Comparison of ENCODE assay signal across 8 mouse cellular contexts in genomic region chr3:153911882-153912440, GRCm38 (mm10). TPM values are rescaled to one million over a fixed set of nuclear protein-coding genes. Genes with fewer than 3 reads are reported as not detected.
DNase-seq lines count a peak whose midpoint lies in the region; ATAC-seq and TF ChIP-seq lines count a peak whose summit lies in the region.

No protein-coding gene starts in this region.

- peak overlapping the region; percentile 66 for H3K4me3 ChIP-seq in lung, embryonic 14.5 days (ENCODE audit: low read depth, low read length)
- peak overlapping the region; percentile 81 for H3K4me3 ChIP-seq in embryonic facial prominence, embryonic 10.5 days
- peak overlapping the region; percentile 95 for H3K4me3 ChIP-seq in intestine, embryonic 15.5 days (replicated peaks)
- H3K4me3 ChIP-seq in neural tube, embryonic 14.5 days (ENCODE audit: low read depth, low read length) = peak overlapping the region; percentile 73

- H3K36me3 ChIP-seq in lung, embryonic 14.5 days (ENCODE audit: insufficient read depth) = peaks cover 47% of the 10 kb centered on the region
- H3K36me3 ChIP-seq in embryonic facial prominence, embryonic 10.5 days (replicated peaks) = peaks cover 48% of the 10 kb centered on the region
- peaks cover 27% of the 10 kb centered on the region for H3K36me3 ChIP-seq in intestine, embryonic 15.5 days
- H3K36me3 ChIP-seq in neural tube, embryonic 14.5 days (ENCODE audit: control insufficient read depth, insufficient read depth, low read length) = peaks cover 31% of the 10 kb centered on the region

- H3K9me3 ChIP-seq in lung, embryonic 14.5 days (ENCODE audit: low read depth, low read length) = no peaks in the 10 kb centered on the region
- H3K9me3 ChIP-seq in embryonic facial prominence, embryonic 10.5 days = no peaks in the 10 kb centered on the region
- H3K9me3 ChIP-seq in intestine, embryonic 15.5 days = no peaks in the 10 kb centered on the region
- H3K9me3 ChIP-seq in neural tube, embryonic 14.5 days (ENCODE audit: control insufficient read depth, low read length) = no peaks in the 10 kb centered on the region

- H3K9ac ChIP-seq in lung, embryonic 14.5 days = peak overlapping the region; percentile 92
- peak overlapping the region; percentile 98 for H3K9ac ChIP-seq in intestine, embryonic 15.5 days
- peak overlapping the region; percentile 90 for H3K9ac ChIP-seq in neural tube, embryonic 14.5 days (replicated peaks; ENCODE audit: low read depth, low read length)

- under 1% methylated on average over 12 of the region's 12 CpGs for WGBS in lung, embryonic 14.5 days
- 4% methylated on average over 12 of the region's 12 CpGs for WGBS in embryonic facial prominence, embryonic 10.5 days
- WGBS in intestine, embryonic 15.5 days = 2% methylated on average over 12 of the region's 12 CpGs
- WGBS in neural tube, embryonic 14.5 days = 3% methylated on average over 12 of the region's 12 CpGs

- no peaks in the 10 kb centered on the region for H3K27me3 ChIP-seq in lung, embryonic 14.5 days (ENCODE audit: insufficient read depth, low read length)
- H3K27me3 ChIP-seq in embryonic facial prominence, embryonic 10.5 days (replicated peaks; ENCODE audit: low read depth, poor library complexity, severe bottlenecking) = no peaks in the 10 kb centered on the region
- no peaks in the 10 kb centered on the region for H3K27me3 ChIP-seq in intestine, embryonic 15.5 days (replicated peaks)
- H3K27me3 ChIP-seq in neural tube, embryonic 14.5 days (ENCODE audit: control insufficient read depth, insufficient read depth, low read length) = no peaks in the 10 kb centered on the region

- H3K4me1 ChIP-seq in lung, embryonic 14.5 days (ENCODE audit: insufficient read depth) = peaks cover 12% of the 10 kb centered on the region
- peaks cover 43% of the 10 kb centered on the region for H3K4me1 ChIP-seq in embryonic facial prominence, embryonic 10.5 days
- H3K4me1 ChIP-seq in intestine, embryonic 15.5 days (replicated peaks) = peaks cover 34% of the 10 kb centered on the region
- H3K4me1 ChIP-seq in neural tube, embryonic 14.5 days (ENCODE audit: control insufficient read depth, insufficient read depth, low read length) = peaks cover 25% of the 10 kb centered on the region

- peak overlapping the region; percentile 68 for H3K4me2 ChIP-seq in lung, embryonic 14.5 days
- peak overlapping the region; percentile 75 for H3K4me2 ChIP-seq in intestine, embryonic 15.5 days (replicated peaks)
- H3K4me2 ChIP-seq in neural tube, embryonic 14.5 days (ENCODE audit: low read depth, low read length) = peak overlapping the region; percentile 92

- TF ChIP-seq CTCF in lung, embryonic 14.5 days (IDR thresholded peaks at IDR 0.05; ENCODE audit: low read depth) = no peak

- no peak for ATAC-seq in lung, embryonic 14.5 days (ENCODE audit: insufficient read depth)
- ATAC-seq in intestine, embryonic 15.5 days = no peak
- ATAC-seq in neural tube, embryonic 14.5 days (ENCODE audit: low read depth) = no peak

- H3K27ac ChIP-seq in lung, embryonic 14.5 days (ENCODE audit: low read depth) = peak overlapping the region; percentile 81
- H3K27ac ChIP-seq in embryonic facial prominence, embryonic 10.5 days (replicated peaks) = peak overlapping the region; percentile 96
- H3K27ac ChIP-seq in intestine, embryonic 15.5 days = peak overlapping the region; percentile 91
- H3K27ac ChIP-seq in neural tube, embryonic 14.5 days (ENCODE audit: low read depth, low read length) = no peak overlapping the region; the same call in 1 of the 2 replicates

- DNase-seq in lung, embryonic 14.5 days = no peak
- no peak for DNase-seq in lung, postnatal 10 days
- no peak for DNase-seq in embryonic facial prominence, embryonic 10.5 days (ENCODE audit: low spot score)
- DNase-seq in cerebellum, postnatal 25 days = no peak
- no peak for DNase-seq in urinary bladder, postnatal 4 days (ENCODE audit: low spot score in 2 of 2)
- no peak for DNase-seq in lung, postnatal 36 days

RNA-seq across cellular contexts. Expression of gene Rabggtb, which starts 0.8 kb away (rescaled TPM):
- 52.1 and 54.4 TPM in 2 replicates for polyA plus RNA-seq in lung, embryonic 14.5 days (2014; fragmentation: Nextera tagmentation; extraction: Ambion mirVana)
- polyA plus RNA-seq in embryonic facial prominence, embryonic 10.5 days (2016; fragmentation: Nextera tagmentation; extraction: Ambion mirVana) = 46.9 and 48.9 TPM in 2 replicates
- 55.8 and 58.0 TPM in 2 replicates for polyA plus RNA-seq in intestine, embryonic 15.5 days (2015; fragmentation: Nextera tagmentation; extraction: Ambion mirVana)
- 54.0 and 54.9 TPM in 2 replicates for polyA plus RNA-seq in neural tube, embryonic 14.5 days (2014; fragmentation: Nextera tagmentation; extraction: Ambion mirVana)

RNA-seq across cellular contexts. Expression of gene Msh4, which starts 6.0 kb away (rescaled TPM):
- polyA plus RNA-seq in lung, embryonic 14.5 days (2014; fragmentation: Nextera tagmentation; extraction: Ambion mirVana) = 0.17 and 0.26 TPM in 2 replicates
- polyA plus RNA-seq in embryonic facial prominence, embryonic 10.5 days (2016; fragmentation: Nextera tagmentation; extraction: Ambion mirVana) = 0.15 TPM in 2 replicates
- 0.04 and 0.08 TPM in 2 replicates for polyA plus RNA-seq in intestine, embryonic 15.5 days (2015; fragmentation: Nextera tagmentation; extraction: Ambion mirVana)
- polyA plus RNA-seq in neural tube, embryonic 14.5 days (2014; fragmentation: Nextera tagmentation; extraction: Ambion mirVana) = 0.28 and 0.31 TPM in 2 replicates

RNA-seq across cellular contexts. Expression of gene Acadm, which starts 32.5 kb away (rescaled TPM):
- 45.7 and 47.6 TPM in 2 replicates for polyA plus RNA-seq in lung, embryonic 14.5 days (2014; fragmentation: Nextera tagmentation; extraction: Ambion mirVana)
- 40.7 and 44.6 TPM in 2 replicates for polyA plus RNA-seq in embryonic facial prominence, embryonic 10.5 days (2016; fragmentation: Nextera tagmentation; extraction: Ambion mirVana)
- 112 and 118 TPM in 2 replicates for polyA plus RNA-seq in intestine, embryonic 15.5 days (2015; fragmentation: Nextera tagmentation; extraction: Ambion mirVana)
- 56.5 and 66.1 TPM in 2 replicates for polyA plus RNA-seq in neural tube, embryonic 14.5 days (2014; fragmentation: Nextera tagmentation; extraction: Ambion mirVana)
